Mouse (Mus musculus) macrophage (primary cell): ENCODE data around the gene BC052040. TPM values are rescaled to one million over a fixed set of nuclear protein-coding genes. Genes with fewer than 3 reads are reported as not detected.

ENCODE experiments used
- H3K27ac ChIP-seq: fragments of 350-480 bp; formaldehyde crosslinking; 2 replicates; pipeline ENCODE4 v1.9.0; 2021
- H3K36me3 ChIP-seq: fragments of 350-480 bp; formaldehyde crosslinking; 2 replicates; pipeline ENCODE4 v1.9.0; 2021; ENCODE audit errors: inconsistent target
- H3K4me3 ChIP-seq: fragments of 350-480 bp; formaldehyde crosslinking; 2 replicates; pipeline ENCODE4 v1.9.0; 2021; ENCODE audit errors: inconsistent target
- H3K79me2 ChIP-seq: fragments of 350-480 bp; formaldehyde crosslinking; 2 replicates; pipeline ENCODE4 v1.9.0; 2021; ENCODE audit errors: inconsistent target
- WGBS: methylation state at CpG from one replicate; pipeline ENCODE4 v1.1.7; 2026; ENCODE audit warnings: inconsistent platforms; ENCODE audit not compliant: missing documents; 5-methylcytosine and 5-hydroxymethylcytosine counted together
- polyA plus RNA-seq: library from polyadenylated mRNA; stranded (reverse); fragments of 250-400 nt; gene quantifications from 3 replicates; pipeline ENCODE4 v1.2.4, GENCODE M21; 2018; ENCODE audit warnings: inconsistent platforms

BC052040 gene
- polyA plus RNA-seq, 1 experiment from 2014 or later = 6.8 TPM

DNA sequence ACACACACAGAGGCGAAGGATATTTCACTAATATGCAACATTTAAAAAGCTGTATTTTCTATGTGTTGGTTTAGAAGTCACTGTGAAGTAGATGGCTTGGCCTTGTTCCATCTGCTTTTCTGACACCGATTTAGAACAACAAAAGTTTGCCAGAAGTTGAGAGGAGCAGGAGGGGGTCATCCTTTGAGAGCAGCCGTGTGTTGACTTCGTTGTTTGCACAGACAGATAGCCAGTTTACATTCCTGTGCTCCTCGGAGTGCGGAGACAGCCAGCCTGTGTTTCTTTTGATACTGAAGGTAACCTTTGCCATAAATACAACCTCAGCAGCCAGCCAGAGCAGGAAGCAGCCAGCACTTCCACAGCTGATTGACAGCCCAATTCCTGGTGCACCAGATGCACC, 204.2 kb downstream of the BC052040 start:
- H3K36me3 ChIP-seq = no peaks in the 10 kb centered on the region
- no peaks in the 10 kb centered on the region for H3K79me2 ChIP-seq
- 74% methylated on average over 6 of the region's 6 CpGs for WGBS
- no peak overlapping the region for H3K27ac ChIP-seq
- no peak overlapping the region for H3K4me3 ChIP-seq

- H3K36me3 ChIP-seq = no peaks in the 10 kb centered on the region
- no peak overlapping the region for H3K4me3 ChIP-seq
- WGBS = 60% methylated on average over 6 of the region's 6 CpGs
- no peak overlapping the region for H3K27ac ChIP-seq
- no peaks in the 10 kb centered on the region for H3K79me2 ChIP-seq
Measured at GRCm38 (mm10) chr2:115798839-115799238, 217.3 kb downstream of the BC052040 start.

DNA sequence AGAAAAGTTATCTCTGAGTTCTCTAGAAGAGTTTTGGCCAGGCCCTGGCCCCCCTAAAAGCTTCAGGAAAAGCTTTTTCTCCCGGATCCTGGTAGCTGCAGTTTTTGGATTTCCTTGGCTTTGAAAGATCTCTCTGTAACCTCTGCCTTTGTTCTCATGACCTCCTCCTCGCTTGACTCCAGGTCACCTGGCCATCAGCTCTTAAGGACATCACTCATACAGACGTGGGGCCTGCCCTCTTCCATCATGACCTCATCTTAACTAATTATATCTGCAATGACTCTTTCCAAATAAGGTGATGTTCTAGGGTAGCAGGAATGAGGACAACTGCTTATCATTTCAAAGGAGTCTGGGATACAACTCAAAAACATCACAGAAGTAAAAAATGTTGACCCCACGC, 226.9 kb downstream of the BC052040 start:
- Histone ChIP-seq H3K79me2 (no peaks in the 10 kb centered on the region), H3K36me3 (no peaks in the 10 kb centered on the region), H3K4me3 (no peak overlapping the region), H3K27ac (no peak overlapping the region)
- 76% methylated on average over 4 of the region's 4 CpGs for WGBS

GRCm38 (mm10) chr2:115813316-115813715, 231.8 kb downstream of the BC052040 start:
- Histone ChIP-seq H3K4me3 (no peak overlapping the region), H3K79me2 (no peaks in the 10 kb centered on the region), H3K27ac (no peak overlapping the region), H3K36me3 (no peaks in the 10 kb centered on the region)
- 36% methylated on average over 11 of the region's 11 CpGs for WGBS

- 75% methylated on average over 6 of the region's 6 CpGs for WGBS
- H3K79me2 ChIP-seq = no peaks in the 10 kb centered on the region
- H3K4me3 ChIP-seq = no peak overlapping the region
- H3K36me3 ChIP-seq = no peaks in the 10 kb centered on the region
- no peak overlapping the region for H3K27ac ChIP-seq
Measured at GRCm38 (mm10) chr2:115813721-115814120, 232.2 kb downstream of the BC052040 start.

- H3K27ac ChIP-seq = no peak overlapping the region
- H3K4me3 ChIP-seq = no peak overlapping the region
- WGBS = 92% methylated on average over 6 of the region's 6 CpGs
- no peaks in the 10 kb centered on the region for H3K79me2 ChIP-seq
- no peaks in the 10 kb centered on the region for H3K36me3 ChIP-seq
Measured at GRCm38 (mm10) chr2:115817959-115818358, 236.4 kb downstream of the BC052040 start.

DNA sequence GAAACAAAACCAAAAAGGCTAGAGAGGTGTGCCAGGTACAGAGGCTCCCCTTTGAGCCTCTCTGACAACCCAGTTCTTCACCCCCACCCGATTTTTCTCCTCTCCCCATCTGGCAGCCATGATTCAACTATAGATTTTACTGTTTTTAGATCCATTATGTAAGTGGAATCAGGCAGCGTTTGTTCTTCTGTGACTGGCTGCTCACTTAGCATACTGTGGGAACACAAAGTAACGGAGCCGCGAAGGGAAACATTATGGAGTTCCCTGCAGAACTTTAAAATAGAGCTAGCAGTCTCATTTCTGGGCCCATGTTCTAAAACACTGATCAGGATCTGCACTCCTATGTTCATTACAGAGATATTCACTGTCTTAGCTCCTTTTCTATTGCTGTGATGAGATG, 240.8 kb downstream of the BC052040 start:
- Histone ChIP-seq H3K36me3 (no peaks in the 10 kb centered on the region), H3K4me3 (no peak overlapping the region), H3K79me2 (no peaks in the 10 kb centered on the region), H3K27ac (no peak overlapping the region)
- 94% methylated on average over 5 of the region's 5 CpGs for WGBS
